Mouse (Mus musculus) testis, adult 2 months (tissue): ENCODE measurements at regions not wholly inside any gene's neighbourhood (a gene's known extent, or its start where the extent isn't known, plus 50 kb on each side); places are given as distances from the start of the nearest gene placed in this dataset.

ENCODE experiments used
- CTCF ChIP-seq: fragments of 200-500 bp; IDR thresholded peaks from 2 replicates; pipeline ENCODE4 v1.5.1; 2012; ENCODE audit warnings: low read depth, mild to moderate bottlenecking, inconsistent platforms, low read length, moderate library complexity; ENCODE audit not compliant: control insufficient read depth, insufficient read depth, insufficient replicate concordance
- POLR2A ChIP-seq: fragments of 200-500 bp; IDR thresholded peaks from 2 replicates; pipeline ENCODE4 v1.6.1; 2012; ENCODE audit warnings: low read depth, mild to moderate bottlenecking, inconsistent platforms, low read length, moderate library complexity; ENCODE audit not compliant: control insufficient read depth

- TF ChIP-seq POLR2A: no peak
- TF ChIP-seq CTCF: no peak
Measured at GRCm38 (mm10) chr7:70496541-70497154, 130.1 kb upstream of the Nr2f2 start.
